Mouse (Mus musculus): ENCODE results near the gene Taf12.

DNA sequence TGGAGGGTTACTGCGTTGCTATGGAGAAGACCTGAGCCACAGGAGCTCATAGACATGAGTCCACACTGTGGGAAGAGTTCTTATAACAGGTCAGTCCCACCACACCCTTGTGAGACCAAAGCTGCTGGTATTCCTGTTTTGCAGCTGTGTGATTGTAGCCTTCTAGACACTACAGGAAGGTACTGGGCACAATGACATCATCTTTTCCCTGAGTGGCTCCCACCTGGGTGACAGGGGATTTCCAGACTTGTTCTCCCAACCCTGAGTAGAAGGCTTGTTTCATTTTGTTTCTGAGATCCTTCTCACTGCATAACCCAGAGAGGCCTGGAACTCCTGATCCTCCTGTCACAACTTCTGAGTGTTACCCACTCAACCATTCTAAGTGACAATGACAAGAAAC lies 25.7 kb downstream of the Taf12 start:
- TF ChIP-seq POLR2A (IDR thresholded peaks at IDR 0.05; ENCODE audit: insufficient read depth, low read depth, low read length) (no peak), CTCF (IDR thresholded peaks at IDR 0.05; ENCODE audit: insufficient read depth, low read depth, low read length) (no peak)
